In the genomic region with DNA sequence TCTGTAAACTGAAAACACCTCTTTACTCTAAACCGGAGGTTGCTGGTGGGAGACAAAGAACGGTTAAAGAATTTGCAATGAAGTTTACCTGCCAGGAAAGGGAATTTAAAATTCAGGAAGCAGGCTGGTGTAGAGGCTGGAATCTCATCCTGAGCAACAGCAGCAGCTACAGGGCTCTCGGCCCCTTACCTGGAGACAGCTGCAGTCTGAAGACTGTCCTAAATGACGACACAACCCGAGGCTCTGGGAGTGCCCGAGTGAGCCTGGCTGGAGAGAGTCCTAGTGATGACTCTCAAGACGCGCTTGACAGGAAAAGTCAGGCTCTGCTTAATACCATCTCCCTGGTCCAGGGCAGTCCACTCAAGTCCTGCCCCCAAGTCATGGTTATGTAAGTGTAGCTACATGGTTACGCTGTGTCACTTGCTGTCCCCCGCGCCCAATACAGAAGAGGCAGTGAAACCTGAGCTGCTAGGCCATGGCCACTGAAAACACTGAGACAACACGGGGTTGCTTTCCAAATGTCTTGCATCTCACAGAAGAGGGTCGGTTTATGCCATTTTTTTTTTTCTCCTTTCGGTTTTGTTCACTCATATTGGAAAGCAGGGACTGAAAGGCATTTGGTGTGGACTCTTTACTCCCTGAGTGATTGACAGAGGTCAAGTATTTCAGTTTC, we compare ENCODE assay signal across 8 mouse cellular contexts. TPM values are rescaled to one million over a fixed set of nuclear protein-coding genes. Genes with fewer than 3 reads are reported as not detected.
A peak's percentile ranks its signal among the peaks of the same experiment; 100 is the strongest.
DNase-seq lines count a peak whose midpoint lies in the region; ATAC-seq and TF ChIP-seq lines count a peak whose summit lies in the region.

No protein-coding gene starts in this region.

- H3K4me2 ChIP-seq in hindbrain, embryonic 11.5 days (replicated peaks; ENCODE audit: low read depth, low read length) = no peak overlapping the region
- H3K4me2 ChIP-seq in lung, embryonic 15.5 days = no peak overlapping the region

- WGBS in hindbrain, embryonic 11.5 days = 43% methylated on average over 14 of the region's 14 CpGs
- 30% methylated on average over 14 of the region's 14 CpGs for WGBS in lung, embryonic 15.5 days

- no peaks in the 10 kb centered on the region for H3K9me3 ChIP-seq in hindbrain, embryonic 11.5 days (ENCODE audit: control insufficient read depth, low read length)
- H3K9me3 ChIP-seq in lung, embryonic 15.5 days = no peaks in the 10 kb centered on the region

- peak; percentile 53 for DNase-seq in embryo, embryonic 10 days (ENCODE audit: low spot score)
- DNase-seq in embryo, embryonic 9.5 days (ENCODE audit: extremely low spot score) = no peak
- peak; percentile 83 for DNase-seq in A20 (ENCODE audit: low read depth, low spot score)
- DNase-seq in hindbrain, embryonic 11.5 days (ENCODE audit: low spot score) = peak; percentile 24
- DNase-seq in frontal cortex, adult 2 months (ENCODE audit: extremely low spot score in 1 of 2, low spot score in 1 of 2) = no peak
- DNase-seq in urinary bladder, postnatal 10 days (ENCODE audit: low spot score) = no peak

- no peak overlapping the region for H3K4me3 ChIP-seq in embryonic fibroblast, embryonic 13.5 days (ENCODE audit: insufficient read depth, low read length)
- no peak overlapping the region for H3K4me3 ChIP-seq in hindbrain, embryonic 11.5 days (ENCODE audit: low read depth, low read length)
- no peak overlapping the region for H3K4me3 ChIP-seq in lung, embryonic 15.5 days

- H3K27me3 ChIP-seq in hindbrain, embryonic 11.5 days (ENCODE audit: control insufficient read depth, insufficient read depth, low read length) = no peaks in the 10 kb centered on the region
- H3K27me3 ChIP-seq in lung, embryonic 15.5 days = no peaks in the 10 kb centered on the region

- H3K4me1 ChIP-seq in embryonic fibroblast, embryonic 13.5 days (ENCODE audit: control insufficient read depth, insufficient read depth, low read length) = peaks cover 23% of the 10 kb centered on the region
- no peaks in the 10 kb centered on the region for H3K4me1 ChIP-seq in hindbrain, embryonic 11.5 days (replicated peaks; ENCODE audit: control insufficient read depth, insufficient read depth, low read length)
- peaks cover 33% of the 10 kb centered on the region for H3K4me1 ChIP-seq in lung, embryonic 15.5 days

- no peak overlapping the region for H3K9ac ChIP-seq in hindbrain, embryonic 11.5 days (ENCODE audit: low read depth, low read length)
- H3K9ac ChIP-seq in lung, embryonic 15.5 days = no peak overlapping the region

- ATAC-seq in hindbrain, embryonic 11.5 days (ENCODE audit: low FRiP score) = no peak
- no peak for ATAC-seq in lung, embryonic 15.5 days (ENCODE audit: borderline replicate concordance, extremely low read depth, low FRiP score, low TSS enrichment)

- H3K27ac ChIP-seq in embryonic fibroblast, embryonic 13.5 days (ENCODE audit: insufficient read depth, low read length) = peak overlapping the region; percentile 4; the same call in 1 of the 2 replicates
- H3K27ac ChIP-seq in hindbrain, embryonic 11.5 days (ENCODE audit: low read depth, low read length) = no peak overlapping the region
- 0 out of 2 replicates have a peak overlapping the region, but pooled peaks have one; percentile 22 for H3K27ac ChIP-seq in lung, embryonic 15.5 days

- H3K36me3 ChIP-seq in hindbrain, embryonic 11.5 days (ENCODE audit: control insufficient read depth, insufficient read depth, low read length) = no peaks in the 10 kb centered on the region
- no peaks in the 10 kb centered on the region for H3K36me3 ChIP-seq in lung, embryonic 15.5 days

- TF ChIP-seq CTCF in embryonic fibroblast, embryonic 13.5 days (IDR thresholded peaks at IDR 0.05; ENCODE audit: borderline replicate concordance, insufficient read depth, low read length) = no peak

- no peak for TF ChIP-seq POLR2A in embryonic fibroblast, embryonic 13.5 days (IDR thresholded peaks at IDR 0.05; ENCODE audit: low read depth, low read length)

RNA-seq across cellular contexts. Expression of gene Clip1, which starts 13.5 kb away (rescaled TPM):
- polyA plus RNA-seq in embryonic fibroblast, embryonic 13.5 days (2011; ENCODE audit: insufficient read length, low read depth, missing spikeins) = 41.3 and 46.0 TPM in 2 replicates
- polyA plus RNA-seq in hindbrain, embryonic 11.5 days (2014; fragmentation: Nextera tagmentation; extraction: Ambion mirVana) = 43.8 and 51.2 TPM in 2 replicates
- polyA plus RNA-seq in lung, embryonic 15.5 days (2015; fragmentation: Nextera tagmentation; extraction: Ambion mirVana) = 35.5 and 39.1 TPM in 2 replicates
- polyA plus RNA-seq in frontal cortex, adult 2 months (2012; rRNA removed) = 85.6 and 88.1 TPM in 2 replicates

RNA-seq across cellular contexts. Expression of gene Zcchc8, which starts 50.0 kb away (rescaled TPM):
- 47.8 and 56.3 TPM in 2 replicates for polyA plus RNA-seq in embryonic fibroblast, embryonic 13.5 days (2011; ENCODE audit: insufficient read length, low read depth, missing spikeins)
- 73.4 and 83.6 TPM in 2 replicates for polyA plus RNA-seq in hindbrain, embryonic 11.5 days (2014; fragmentation: Nextera tagmentation; extraction: Ambion mirVana)
- 67.1 and 90.4 TPM in 2 replicates for polyA plus RNA-seq in lung, embryonic 15.5 days (2015; fragmentation: Nextera tagmentation; extraction: Ambion mirVana)
- 56.0 and 61.6 TPM in 2 replicates for polyA plus RNA-seq in frontal cortex, adult 2 months (2012; rRNA removed)

Comparison
In these comparisons a context has a peak if more than half of its experiments do, and no peak if none do; other contexts are left out.
1. DNase-seq: peak in embryo, embryonic 10 days (single experiment), A20 (single experiment) and hindbrain, embryonic 11.5 days (single experiment); none in embryo, embryonic 9.5 days (single experiment), frontal cortex, adult 2 months (0 of 2) and urinary bladder, postnatal 10 days (single experiment).